Mouse (Mus musculus) forebrain, postnatal 0 days (tissue): ENCODE measurements at regions not wholly inside any gene's neighbourhood (a gene's known extent, or its start where the extent isn't known, plus 50 kb on each side); places are given as distances from the start of the nearest gene placed in this dataset.

Experiments
- ATAC-seq: fragments of 200-750 bp; cut with Nextera tagmentation; 2 replicates; pipeline ENCODE4 v1.8.0; 2017; ENCODE audit warnings: mild to moderate bottlenecking, moderate library complexity
- DNase-seq: peaks from one replicate; pipeline ENCODE4 v3.0.0-alpha.2; 2015
- H3K27ac ChIP-seq: fragments of 300-500 bp; sonication (generic); 2 replicates; pipeline ENCODE4 v1.5.1; 2014; ENCODE audit warnings: low read depth, mild to moderate bottlenecking, antibody characterized with exemption, low read length, moderate library complexity, mixed read lengths
- H3K27me3 ChIP-seq: fragments of 300-500 bp; sonication (generic); 2 replicates; pipeline ENCODE4 v1.6.1; 2014; ENCODE audit warnings: mild to moderate bottlenecking, low read length, mixed read lengths; ENCODE audit not compliant: insufficient read depth
- H3K36me3 ChIP-seq: fragments of 300-500 bp; sonication (generic); 2 replicates; pipeline ENCODE4 v1.6.1; 2014; ENCODE audit warnings: mild to moderate bottlenecking, moderate library complexity; ENCODE audit not compliant: insufficient read depth
- H3K4me1 ChIP-seq: fragments of 300-500 bp; sonication (generic); 2 replicates; pipeline ENCODE4 v1.6.1; 2014; ENCODE audit warnings: antibody characterized with exemption; ENCODE audit not compliant: insufficient read depth
- H3K4me2 ChIP-seq: fragments of 300-500 bp; sonication (generic); 2 replicates; pipeline ENCODE4 v1.6.1; 2014; ENCODE audit warnings: low read depth, mild to moderate bottlenecking, moderate library complexity
- H3K4me3 ChIP-seq: fragments of 300-500 bp; sonication (generic); 2 replicates; pipeline ENCODE4 v1.5.1; 2014; ENCODE audit warnings: low read depth, low read length, mixed read lengths
- H3K9ac ChIP-seq: fragments of 300-500 bp; sonication (generic); 2 replicates; pipeline ENCODE4 v1.6.1; 2014; ENCODE audit warnings: mild to moderate bottlenecking
- H3K9me3 ChIP-seq: fragments of 300-500 bp; sonication (generic); 2 replicates; pipeline ENCODE4 v1.6.1; 2016; ENCODE audit warnings: low read length
- CTCF ChIP-seq: sonication (generic); IDR thresholded peaks from 2 replicates; pipeline ENCODE4 v1.5.1; 2016; ENCODE audit warnings: antibody characterized with exemption, control low read depth, low read depth
- WGBS: fragments of 180-500 bp; shearing (Covaris S2); extraction: QIAGEN DNeasy Blood & Tissue Kit; methylation state at CpG from one replicate; pipeline ENCODE4 v1.1.7; 2014; 5-methylcytosine and 5-hydroxymethylcytosine counted together

DNA sequence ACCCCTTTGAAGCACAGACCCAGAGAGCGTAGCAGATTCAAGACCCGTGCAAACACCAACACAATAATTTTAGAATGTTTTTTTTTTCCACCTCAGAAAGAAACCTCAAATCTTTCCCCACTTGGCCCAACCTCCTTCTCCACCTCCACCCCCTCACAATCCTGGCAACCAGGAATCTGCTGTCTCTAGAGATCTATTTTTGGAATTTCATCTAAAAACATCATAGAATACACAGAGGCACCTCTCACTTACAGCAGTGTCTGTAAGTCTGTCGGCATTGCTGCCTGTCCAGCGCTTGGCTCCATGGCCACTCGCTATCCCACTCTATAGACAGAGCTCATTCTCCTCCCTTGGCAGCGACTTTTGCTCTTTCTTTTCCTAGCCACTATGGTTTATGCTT, 96.8 kb downstream of the Mn1 start:
- ATAC-seq = no peak
- no peak for TF ChIP-seq CTCF
- WGBS = 68% methylated on average over 6 of the region's 6 CpGs
- Histone ChIP-seq H3K36me3 (no peaks in the 10 kb centered on the region), H3K4me1 (peaks cover 16% of the 10 kb centered on the region; the same call in 1 of the 2 replicates), H3K27ac (no peak overlapping the region), H3K27me3 (no peaks in the 10 kb centered on the region), H3K9ac (no peak overlapping the region), H3K4me2 (no peak overlapping the region), H3K4me3 (no peak overlapping the region), H3K9me3 (no peaks in the 10 kb centered on the region)
- no peak for DNase-seq

DNA sequence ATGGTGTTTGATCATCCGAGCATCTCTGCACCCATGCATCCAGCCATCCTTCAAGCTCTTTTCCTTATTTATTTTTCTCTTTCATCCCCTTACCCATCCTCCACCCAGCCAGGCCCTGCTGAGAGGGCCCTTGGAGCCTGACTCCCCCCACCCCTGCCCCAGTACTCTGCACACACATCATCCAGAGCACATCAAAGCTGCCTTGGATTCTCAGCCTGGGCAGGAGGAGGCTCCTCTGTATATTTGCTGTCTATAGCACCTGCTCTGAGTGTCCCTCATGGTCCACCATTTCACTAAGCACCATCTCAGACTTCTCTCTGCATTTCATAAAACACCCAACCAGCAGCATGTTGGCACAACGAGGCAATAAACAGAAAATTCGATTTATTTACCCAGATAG, 101.9 kb downstream of the Mn1 start:
- Histone ChIP-seq H3K27ac (peak overlapping the region; percentile 85), H3K4me3 (no peak overlapping the region), H3K4me2 (no peak overlapping the region), H3K9ac (no peak overlapping the region), H3K27me3 (no peaks in the 10 kb centered on the region), H3K36me3 (no peaks in the 10 kb centered on the region), H3K9me3 (no peaks in the 10 kb centered on the region), H3K4me1 (peaks cover 16% of the 10 kb centered on the region)
- DNase-seq = no peak
- no peak for TF ChIP-seq CTCF
- WGBS = 27% methylated on average over 3 of the region's 3 CpGs
- peak; percentile 18; the same call in 1 of the 2 replicates for ATAC-seq

DNA sequence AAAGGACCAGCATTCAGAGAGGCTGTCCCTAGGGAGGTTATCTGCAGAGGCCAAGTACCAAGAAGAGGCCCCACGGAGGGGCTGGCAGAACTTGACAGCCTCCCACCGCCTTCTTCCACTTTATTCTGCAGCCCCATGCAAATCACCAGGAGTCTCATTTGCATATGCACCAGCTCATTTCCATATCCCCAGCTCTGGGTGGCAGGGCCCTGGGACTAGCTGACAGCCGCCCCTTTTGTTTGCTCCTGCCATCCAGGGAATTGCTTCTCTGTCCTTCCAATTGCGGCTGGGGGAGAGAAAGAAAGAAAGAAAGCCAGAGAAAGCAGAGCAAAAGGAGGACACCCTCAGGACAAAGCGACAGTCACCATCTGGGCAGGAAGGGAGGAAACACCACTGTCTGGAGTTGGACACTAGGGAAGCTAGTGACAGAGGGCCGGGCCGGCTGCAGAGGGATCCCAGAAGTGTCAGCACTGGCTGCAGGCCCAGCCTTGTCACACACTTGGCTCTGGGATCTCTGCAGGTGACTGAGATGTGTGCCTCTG, 102.4 kb downstream of the Mn1 start:
- H3K9ac ChIP-seq = no peak overlapping the region

DNA sequence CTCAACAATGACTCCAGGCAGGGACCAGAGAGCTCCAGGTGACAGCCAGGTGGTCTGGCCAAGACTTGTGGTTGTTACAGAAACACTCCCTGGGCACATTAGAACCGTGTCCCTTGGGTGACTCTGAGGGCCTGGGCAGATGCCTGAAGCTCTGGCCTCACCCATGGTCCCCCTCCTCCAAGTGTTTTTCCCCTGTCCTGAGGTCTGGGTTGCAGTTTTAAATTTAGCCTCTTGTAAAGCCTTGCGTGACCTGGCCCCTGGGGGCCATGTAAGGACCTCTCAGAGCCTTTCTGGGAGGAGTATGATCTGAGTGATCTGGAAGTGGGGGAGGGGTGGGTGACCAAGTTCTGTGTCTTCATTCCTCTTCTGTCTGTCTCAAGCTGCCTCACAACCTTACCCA, 104.7 kb downstream of the Mn1 start:
- Histone ChIP-seq H3K27me3 (no peaks in the 10 kb centered on the region), H3K36me3 (no peaks in the 10 kb centered on the region), H3K4me3 (no peak overlapping the region), H3K27ac (no peak overlapping the region), H3K9me3 (no peaks in the 10 kb centered on the region), H3K9ac (no peak overlapping the region), H3K4me2 (no peak overlapping the region), H3K4me1 (peaks cover 12% of the 10 kb centered on the region)
- 89% methylated on average over 2 of the region's 2 CpGs for WGBS
- ATAC-seq (no peak), DNase-seq (no peak)
- no peak for TF ChIP-seq CTCF

More for the DNA sequence above, 102.4 kb downstream of the Mn1 start:
- no peak overlapping the region for H3K4me3 ChIP-seq
- H3K4me2 ChIP-seq = no peak overlapping the region
- DNase-seq (peak; percentile 74), ATAC-seq (peak; percentile 91)
- H3K9me3 ChIP-seq = no peaks in the 10 kb centered on the region
- TF ChIP-seq CTCF = no peak
- 7% methylated on average over 7 of the region's 7 CpGs for WGBS
- no peaks in the 10 kb centered on the region for H3K27me3 ChIP-seq
- H3K36me3 ChIP-seq = no peaks in the 10 kb centered on the region
- H3K27ac ChIP-seq = peak overlapping the region; percentile 85
- peaks cover 12% of the 10 kb centered on the region for H3K4me1 ChIP-seq

DNA sequence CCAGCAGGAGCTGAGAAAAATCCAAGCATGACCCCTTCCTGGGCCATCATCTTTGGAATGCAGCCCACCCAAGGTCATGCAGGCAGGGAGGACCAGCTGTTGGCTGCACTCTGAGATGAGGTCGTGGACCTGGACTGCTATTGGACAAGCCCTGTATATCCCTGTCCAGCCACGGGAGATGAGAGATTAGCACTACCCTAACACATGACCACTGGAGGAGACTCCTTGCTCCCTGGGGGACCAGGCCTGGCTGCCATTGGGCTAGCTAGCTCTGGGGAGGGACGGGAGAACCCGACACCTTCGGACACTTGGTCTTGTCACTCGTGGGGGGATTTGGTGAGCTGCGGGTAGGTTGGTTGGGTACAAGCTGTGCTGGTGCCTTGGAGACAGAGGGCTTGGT, 105.4 kb downstream of the Mn1 start:
- Histone ChIP-seq H3K36me3 (no peaks in the 10 kb centered on the region), H3K9me3 (no peaks in the 10 kb centered on the region), H3K4me3 (no peak overlapping the region), H3K4me1 (peaks cover 12% of the 10 kb centered on the region), H3K27ac (no peak overlapping the region), H3K9ac (no peak overlapping the region), H3K4me2 (no peak overlapping the region), H3K27me3 (no peaks in the 10 kb centered on the region)
- DNase-seq = no peak
- WGBS = 69% methylated on average over 7 of the region's 7 CpGs
- TF ChIP-seq CTCF = no peak
- ATAC-seq = no peak

GRCm38 (mm10) chr5:111527741-111528140, 110.6 kb downstream of the Mn1 start:
- Histone ChIP-seq H3K4me3 (no peak overlapping the region), H3K4me1 (no peaks in the 10 kb centered on the region), H3K36me3 (no peaks in the 10 kb centered on the region), H3K27ac (no peak overlapping the region), H3K4me2 (no peak overlapping the region), H3K9ac (no peak overlapping the region), H3K9me3 (no peaks in the 10 kb centered on the region), H3K27me3 (no peaks in the 10 kb centered on the region)
- TF ChIP-seq CTCF = no peak
- DNase-seq = no peak
- no peak for ATAC-seq
- 91% methylated on average over 10 of the region's 10 CpGs for WGBS

DNA sequence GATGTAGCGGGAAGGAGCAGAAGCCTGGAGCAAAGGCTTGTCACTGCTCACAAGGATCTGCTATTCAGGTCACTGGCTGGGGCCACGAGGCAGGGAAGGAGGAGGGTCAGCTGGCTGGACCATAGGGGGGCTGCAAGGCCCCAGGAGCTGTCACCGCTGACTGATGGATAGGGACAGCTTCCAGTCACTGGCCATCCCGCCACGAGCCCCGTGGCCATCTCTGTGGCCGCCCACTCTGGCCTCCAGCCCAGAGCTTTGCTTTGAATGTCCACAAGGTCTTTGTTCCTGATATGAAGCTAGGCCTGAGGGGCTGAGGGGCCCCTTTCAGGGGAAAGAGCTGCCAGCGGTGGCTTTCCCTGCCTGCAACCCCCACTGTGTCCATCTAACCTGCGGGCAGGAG, 111.9 kb downstream of the Mn1 start:
- Histone ChIP-seq H3K27me3 (no peaks in the 10 kb centered on the region), H3K9ac (no peak overlapping the region), H3K27ac (no peak overlapping the region), H3K36me3 (no peaks in the 10 kb centered on the region), H3K4me2 (no peak overlapping the region), H3K4me1 (no peaks in the 10 kb centered on the region), H3K4me3 (no peak overlapping the region), H3K9me3 (no peaks in the 10 kb centered on the region)
- ATAC-seq (peak; percentile 51; the same call in 1 of the 2 replicates), DNase-seq (no peak)
- 10% methylated on average over 9 of the region's 9 CpGs for WGBS
- no peak for TF ChIP-seq CTCF
